Mouse (Mus musculus) midbrain, embryonic 14.5 days (tissue): ENCODE measurements around the gene 4930556J24Rik. TPM values are rescaled to one million over a fixed set of nuclear protein-coding genes. Genes with fewer than 3 reads are reported as not detected.
A peak's percentile ranks its signal among the peaks of the same experiment; 100 is the strongest.
"Not testable (repeated sequence)": the region's sequence is repeated elsewhere in the genome, so short reads cannot be mapped to it uniquely, and the experiment has no call there.

Source experiments
- ATAC-seq: fragments of 200-750 bp; cut with Nextera tagmentation; 2 replicates; pipeline ENCODE4 v1.8.0; 2017; ENCODE audit warnings: moderate number of reproducible peaks, moderate library complexity; ENCODE audit not compliant: low FRiP score, low TSS enrichment
- DNase-seq: peaks from one replicate; pipeline ENCODE4 v3.0.0-alpha.2; 2015
- H3K27ac ChIP-seq: fragments of 300-500 bp; sonication (generic); replicated peaks from 2 replicates; pipeline ENCODE4 v1.5.1; 2014; ENCODE audit warnings: mild to moderate bottlenecking, low read depth, low read length, moderate library complexity
- H3K27me3 ChIP-seq: fragments of 300-500 bp; sonication (generic); 2 replicates; pipeline ENCODE4 v1.6.1; 2014; ENCODE audit warnings: low read length, control low read depth, mixed read lengths; ENCODE audit not compliant: control insufficient read depth, insufficient read depth
- H3K36me3 ChIP-seq: fragments of 300-500 bp; sonication (generic); 2 replicates; pipeline ENCODE4 v1.6.1; 2014; ENCODE audit warnings: low read length, control low read depth; ENCODE audit not compliant: control insufficient read depth, insufficient read depth
- H3K4me1 ChIP-seq: fragments of 300-500 bp; sonication (generic); 2 replicates; pipeline ENCODE4 v1.6.1; 2014; ENCODE audit warnings: mild to moderate bottlenecking, antibody characterized with exemption, low read length, control low read depth; ENCODE audit not compliant: control insufficient read depth, insufficient read depth
- H3K4me2 ChIP-seq: fragments of 300-500 bp; sonication (generic); 2 replicates; pipeline ENCODE4 v1.6.1; 2014; ENCODE audit warnings: mild to moderate bottlenecking, low read length, moderate library complexity
- H3K4me3 ChIP-seq: fragments of 300-500 bp; sonication (generic); replicated peaks from 2 replicates; pipeline ENCODE4 v1.5.1; 2014; ENCODE audit warnings: low read depth, low read length
- H3K9ac ChIP-seq: fragments of 300-500 bp; sonication (generic); replicated peaks from 2 replicates; pipeline ENCODE4 v1.6.1; 2014; ENCODE audit warnings: mild to moderate bottlenecking, low read length, moderate library complexity
- H3K9me3 ChIP-seq: fragments of 300-500 bp; sonication (generic); 2 replicates; pipeline ENCODE4 v1.6.1; 2016; ENCODE audit warnings: low read length, control low read depth, mixed read lengths; ENCODE audit not compliant: control insufficient read depth
- WGBS: fragments of 180-500 bp; shearing (Covaris S2); extraction: QIAGEN DNeasy Blood & Tissue Kit; methylation state at CpG from one replicate; pipeline ENCODE4 v1.1.7; 2014; 5-methylcytosine and 5-hydroxymethylcytosine counted together
- polyA plus RNA-seq: library from polyadenylated mRNA; unstranded; fragments of >200 nt; fragmentation: Nextera tagmentation; extraction: Ambion mirVana; gene quantifications from 2 replicates; pipeline ENCODE4 v1.2.1, GENCODE M21; 2014

4930556J24Rik gene
- polyA plus RNA-seq, 1 experiment from 2014 or later, result 0.24 TPM

DNA sequence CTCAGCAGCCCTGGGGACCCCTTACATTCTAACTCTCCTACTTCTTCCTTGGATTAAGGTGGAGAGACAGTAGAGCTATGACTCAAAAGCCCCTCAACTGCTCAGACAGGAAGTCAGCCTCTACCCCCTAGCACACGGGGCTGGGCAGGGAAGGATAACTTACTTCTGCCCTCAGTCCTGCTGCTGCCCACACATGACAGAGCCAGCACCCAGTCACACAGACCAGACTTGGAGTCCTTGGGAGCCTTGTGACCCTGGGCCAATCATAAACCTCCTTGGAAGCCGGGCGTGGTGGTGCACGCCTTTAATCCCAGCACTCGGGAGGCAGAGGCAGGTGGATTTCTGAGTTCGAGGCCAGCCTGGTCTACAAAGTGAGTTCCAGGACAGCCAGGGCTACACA, 65.1 kb downstream of the 4930556J24Rik start:
- Histone ChIP-seq H3K4me3 (0 out of 2 replicates have a peak overlapping the region, but pooled peaks have one; percentile 59), H3K4me1 (peaks cover 37% of the 10 kb centered on the region), H3K4me2 (peak overlapping the region; percentile 90)
- H3K36me3 ChIP-seq, DNase-seq, H3K27me3 ChIP-seq, H3K27ac ChIP-seq, H3K9ac ChIP-seq, H3K9me3 ChIP-seq, ATAC-seq: not testable (repeated sequence)
- 83% methylated on average over 6 of the region's 6 CpGs for WGBS

DNA sequence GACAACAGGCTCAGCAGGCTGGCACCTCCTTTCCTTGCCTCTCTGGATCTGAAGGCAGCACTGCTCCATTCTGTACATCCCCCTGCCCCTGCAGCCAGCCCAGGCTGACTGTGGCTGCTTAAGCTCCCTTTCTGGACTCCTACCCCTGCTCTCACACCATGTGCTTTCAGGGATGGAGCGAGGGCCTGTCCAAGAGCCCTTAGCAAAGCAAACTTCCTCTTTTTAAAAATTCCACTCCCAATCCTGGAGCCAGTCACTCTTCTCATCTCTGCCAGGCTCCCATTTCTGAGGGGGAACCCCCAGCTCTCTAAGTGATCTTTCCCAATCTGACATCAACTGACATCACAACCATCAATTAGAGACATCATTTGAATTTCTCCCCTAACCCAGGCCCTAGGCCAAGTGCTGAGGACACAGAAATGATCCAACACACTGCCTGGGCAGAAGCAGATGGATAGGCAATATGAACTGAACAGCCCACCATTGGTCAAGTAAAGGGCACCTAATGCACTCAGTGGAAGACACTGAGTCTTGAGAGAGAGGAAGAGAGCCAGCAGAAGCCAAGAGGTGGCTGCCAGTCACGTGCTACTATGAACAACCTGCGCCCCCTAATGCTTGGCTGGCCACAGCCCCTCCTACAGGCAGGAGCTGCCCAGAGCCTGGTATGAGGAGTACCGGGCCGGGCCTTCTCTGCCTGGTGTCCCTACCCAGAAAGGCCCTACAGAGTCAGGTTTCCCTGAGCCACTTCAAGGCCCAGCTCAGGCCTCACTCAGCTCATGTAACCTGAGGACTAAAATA, 65.9 kb downstream of the 4930556J24Rik start:
- no peaks in the 10 kb centered on the region for H3K9me3 ChIP-seq
- 56% methylated on average over 5 of the region's 5 CpGs for WGBS
- H3K4me2 ChIP-seq, result peak overlapping the region; percentile 90
- H3K9ac ChIP-seq, result peak overlapping the region; percentile 16; the same call in 1 of the 2 replicates
- peaks cover 37% of the 10 kb centered on the region for H3K4me1 ChIP-seq
- no peak overlapping the region for H3K4me3 ChIP-seq
- DNase-seq, result no peak
- H3K36me3 ChIP-seq, result peaks cover 9% of the 10 kb centered on the region
- H3K27ac ChIP-seq, result no peak overlapping the region
- 0 out of 2 replicates have a peak, but pooled peaks cover 4% of the 10 kb centered on the region for H3K27me3 ChIP-seq
- no peak for ATAC-seq

DNA sequence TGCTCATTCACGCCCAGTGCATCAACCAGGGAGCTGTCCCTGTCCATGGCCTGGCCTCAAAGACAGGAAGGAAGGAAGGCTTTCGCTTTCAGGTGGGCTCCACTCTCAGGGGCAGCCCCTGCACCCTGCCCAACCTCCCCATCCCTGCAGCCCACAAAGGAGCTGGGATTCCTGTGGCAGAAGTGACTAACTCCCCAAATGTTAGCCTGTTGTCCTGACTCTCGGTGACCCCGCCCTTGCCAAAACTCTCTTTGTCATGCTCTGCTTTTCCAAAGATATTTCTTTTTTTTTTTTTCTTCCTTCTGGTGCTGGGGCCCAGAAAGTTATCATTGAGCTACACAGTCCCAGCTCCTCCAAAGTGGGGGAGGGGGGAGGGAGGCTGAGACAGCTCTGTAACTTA, 67.3 kb downstream of the 4930556J24Rik start:
- Histone ChIP-seq H3K4me3 (no peak overlapping the region), H3K9me3 (no peaks in the 10 kb centered on the region), H3K27ac (no peak overlapping the region), H3K27me3 (0 out of 2 replicates have a peak, but pooled peaks cover 4% of the 10 kb centered on the region), H3K36me3 (peaks cover 16% of the 10 kb centered on the region), H3K4me1 (peaks cover 37% of the 10 kb centered on the region), H3K4me2 (no peak overlapping the region), H3K9ac (no peak overlapping the region)
- DNase-seq (no peak), ATAC-seq (no peak)
- WGBS, result 95% methylated on average over 4 of the region's 4 CpGs

DNA sequence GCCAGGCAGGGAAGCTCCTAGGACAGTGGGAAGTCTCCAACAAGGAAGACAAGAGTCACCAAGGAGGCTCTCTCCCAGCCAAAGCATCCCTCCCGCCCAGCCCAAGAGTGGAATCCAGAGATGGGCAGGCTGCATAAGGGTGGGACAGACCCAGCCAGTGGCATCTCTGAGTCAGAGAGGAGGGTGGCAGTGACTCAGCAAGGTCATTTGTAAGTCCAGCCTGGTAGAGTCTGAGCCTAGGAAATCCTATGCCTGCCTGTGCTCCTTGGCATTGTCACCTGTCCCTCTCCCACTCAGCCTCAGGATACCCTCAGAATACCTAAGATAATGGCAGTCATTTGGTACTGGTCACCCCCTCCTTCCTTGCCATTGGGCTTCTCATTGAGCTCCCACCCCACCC, 71.1 kb downstream of the 4930556J24Rik start:
- WGBS, result 93% methylated on average over 1 of the region's 1 CpGs
- Histone ChIP-seq H3K4me1 (peaks cover 10% of the 10 kb centered on the region), H3K27ac (no peak overlapping the region), H3K27me3 (no peaks in the 10 kb centered on the region), H3K9ac (no peak overlapping the region), H3K4me3 (no peak overlapping the region), H3K9me3 (no peaks in the 10 kb centered on the region), H3K4me2 (no peak overlapping the region), H3K36me3 (peaks cover 20% of the 10 kb centered on the region)
- ATAC-seq (no peak), DNase-seq (no peak)

DNA sequence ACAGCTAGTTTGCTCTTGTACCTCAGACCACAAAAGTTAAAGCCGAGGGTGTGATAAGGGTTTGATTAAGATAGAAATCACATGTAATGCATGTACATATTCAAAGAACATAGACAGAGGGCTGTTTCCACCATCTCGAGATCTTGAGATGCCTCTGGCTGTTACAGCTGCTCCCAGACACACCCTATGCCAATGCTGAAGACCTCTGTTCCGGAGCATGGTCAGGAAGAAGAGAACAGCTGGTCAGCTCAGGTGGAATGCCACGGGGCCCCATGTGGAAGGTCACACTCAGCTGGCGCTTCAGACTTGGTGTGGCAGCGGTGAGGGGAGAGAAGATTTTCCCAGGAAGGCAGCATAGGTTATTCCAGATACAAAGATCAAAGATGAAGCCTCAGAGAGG, 71.9 kb downstream of the 4930556J24Rik start:
- DNase-seq (no peak), ATAC-seq (no peak)
- Histone ChIP-seq H3K9me3 (no peaks in the 10 kb centered on the region), H3K36me3 (peaks cover 20% of the 10 kb centered on the region), H3K4me1 (peaks cover 6% of the 10 kb centered on the region; the same call in 1 of the 2 replicates), H3K4me3 (no peak overlapping the region), H3K9ac (no peak overlapping the region), H3K4me2 (no peak overlapping the region), H3K27me3 (no peaks in the 10 kb centered on the region), H3K27ac (no peak overlapping the region)
- WGBS, result 85% methylated on average over 6 of the region's 6 CpGs

DNA sequence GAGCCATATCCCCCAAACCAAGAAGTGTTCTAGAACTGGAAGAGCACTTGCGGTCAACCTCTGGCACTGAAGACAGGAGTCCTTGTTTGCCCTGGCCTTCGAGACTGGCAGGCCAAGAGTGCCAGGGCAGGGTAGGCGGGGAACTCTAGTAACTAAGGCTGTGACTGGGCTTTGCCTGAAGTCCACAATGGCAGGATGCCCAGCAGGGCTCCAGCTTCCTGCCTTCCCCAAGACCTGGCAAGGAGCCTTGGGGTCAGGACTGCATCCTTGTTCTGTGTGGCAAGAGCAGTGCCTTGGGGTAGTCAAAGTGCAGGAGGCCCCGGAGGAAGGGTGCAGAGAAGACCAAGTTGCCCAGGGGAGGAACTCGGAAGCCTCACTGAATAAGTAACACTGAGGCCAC, 73.5 kb downstream of the 4930556J24Rik start:
- Histone ChIP-seq H3K36me3 (peaks cover 24% of the 10 kb centered on the region), H3K27ac (no peak overlapping the region), H3K9ac (no peak overlapping the region), H3K4me3 (no peak overlapping the region), H3K4me2 (no peak overlapping the region), H3K27me3 (no peaks in the 10 kb centered on the region), H3K4me1 (no peaks in the 10 kb centered on the region), H3K9me3 (no peaks in the 10 kb centered on the region)
- WGBS, result 84% methylated on average over 5 of the region's 5 CpGs
- ATAC-seq (no peak), DNase-seq (no peak)

DNA sequence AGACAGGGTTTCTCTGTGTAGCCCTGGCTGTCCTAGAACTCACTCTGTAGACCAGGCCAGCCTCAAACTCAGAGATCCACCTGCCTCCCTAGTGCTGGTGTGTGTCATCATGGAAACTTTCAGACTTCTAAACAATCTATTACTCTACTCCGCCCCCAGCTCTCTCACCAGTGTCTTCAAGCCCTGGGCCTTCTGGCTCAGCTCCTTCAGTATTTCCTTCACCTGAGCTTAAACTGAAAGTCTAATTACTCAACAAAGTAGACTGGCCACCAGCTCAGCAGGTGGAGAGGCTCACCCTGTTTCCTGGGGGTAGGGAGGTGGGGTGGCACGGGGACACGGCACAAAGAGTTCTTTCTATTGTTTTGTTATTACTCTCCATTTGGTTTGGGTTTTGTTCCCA, 74.1 kb downstream of the 4930556J24Rik start:
- DNase-seq, result no peak
- H3K9ac ChIP-seq, result no peak overlapping the region
- H3K4me3 ChIP-seq, result no peak overlapping the region
- 87% methylated on average over 3 of the region's 3 CpGs for WGBS
- H3K36me3 ChIP-seq, result peaks cover 27% of the 10 kb centered on the region
- no peak for ATAC-seq
- no peak overlapping the region for H3K4me2 ChIP-seq
- no peak overlapping the region for H3K27ac ChIP-seq
- H3K9me3 ChIP-seq, result no peaks in the 10 kb centered on the region
- no peaks in the 10 kb centered on the region for H3K27me3 ChIP-seq
- H3K4me1 ChIP-seq, result no peaks in the 10 kb centered on the region

DNA sequence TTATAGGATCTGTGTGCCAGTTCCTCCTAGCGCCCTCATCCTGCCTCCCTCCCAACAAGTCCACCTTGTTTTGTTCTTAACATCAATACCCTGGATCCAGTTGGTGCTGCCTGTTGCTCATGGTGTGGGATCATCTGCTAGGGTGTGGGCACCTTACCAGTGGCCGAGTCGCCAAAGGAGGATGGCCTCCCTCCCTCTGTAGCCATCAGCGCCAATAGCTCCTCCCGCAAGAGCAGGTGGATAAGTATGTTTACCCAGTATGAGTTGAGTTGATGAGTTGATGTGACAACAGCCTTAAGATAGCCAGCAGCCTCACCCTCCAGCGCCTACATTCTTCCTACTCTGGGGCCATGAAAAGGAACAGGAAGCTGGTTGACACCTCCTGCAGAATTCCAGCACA, 76.3 kb downstream of the 4930556J24Rik start:
- 93% methylated on average over 6 of the region's 6 CpGs for WGBS
- Histone ChIP-seq H3K4me1 (no peaks in the 10 kb centered on the region), H3K4me2 (no peak overlapping the region)

DNA sequence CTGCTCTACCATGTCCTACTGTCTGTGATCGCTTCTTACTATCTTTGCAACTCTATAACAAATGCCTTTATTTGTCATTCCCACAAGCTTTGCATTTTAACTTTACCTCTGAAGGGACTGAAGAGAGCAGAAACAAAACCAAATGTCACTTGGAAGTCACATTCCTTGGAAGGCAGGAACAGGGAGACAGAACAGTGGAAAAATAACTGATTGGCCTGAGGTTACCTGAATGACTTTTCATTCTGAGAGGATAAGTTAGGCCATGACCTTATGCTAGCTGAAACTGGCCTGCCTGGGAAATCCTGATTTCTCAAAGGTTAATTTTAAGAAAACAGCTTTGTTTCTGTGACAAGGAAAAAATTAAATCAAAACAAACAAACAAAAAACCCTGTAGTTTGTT, 80.6 kb downstream of the 4930556J24Rik start:
- no peak overlapping the region for H3K27ac ChIP-seq
- H3K27me3 ChIP-seq, result no peaks in the 10 kb centered on the region
- no peak for DNase-seq
- no peak overlapping the region for H3K4me2 ChIP-seq
- H3K4me1 ChIP-seq, result no peaks in the 10 kb centered on the region
- H3K9me3 ChIP-seq, result no peaks in the 10 kb centered on the region
- 97% methylated on average over 1 of the region's 1 CpGs for WGBS
- ATAC-seq, result no peak
- H3K4me3 ChIP-seq, result no peak overlapping the region
- H3K36me3 ChIP-seq, result peaks cover 18% of the 10 kb centered on the region
- H3K9ac ChIP-seq, result no peak overlapping the region

More for the DNA sequence above, 76.3 kb downstream of the 4930556J24Rik start:
- no peaks in the 10 kb centered on the region for H3K9me3 ChIP-seq
- DNase-seq (no peak), ATAC-seq (no peak)
- H3K4me3 ChIP-seq, result no peak overlapping the region
- H3K36me3 ChIP-seq, result peaks cover 27% of the 10 kb centered on the region
- no peak overlapping the region for H3K27ac ChIP-seq
- no peaks in the 10 kb centered on the region for H3K27me3 ChIP-seq
- no peak overlapping the region for H3K9ac ChIP-seq
